Mouse (Mus musculus): Measurements from ENCODE around the gene Trpm2. TPM values are rescaled to one million over a fixed set of nuclear protein-coding genes. Genes with fewer than 3 reads are reported as not detected.

Trpm2 gene
- polyA plus RNA-seq, 1 experiment from 2014 or later = 2.8 TPM

GRCm38 (mm10) chr10:78007203-78007602, 36.8 kb upstream of the Trpm2 start:
- H3K9me3 ChIP-seq = no peaks in the 10 kb centered on the region
- 44% methylated on average over 7 of the region's 7 CpGs for WGBS
- H3K4me1 ChIP-seq = peaks cover 28% of the 10 kb centered on the region
- no peak for ATAC-seq (replicated peaks)
- no peaks in the 10 kb centered on the region for H3K27me3 ChIP-seq
- H3K4me3 ChIP-seq = no peak overlapping the region
- H3K27ac ChIP-seq (replicated peaks) = no peak overlapping the region
- no peaks in the 10 kb centered on the region for H3K36me3 ChIP-seq
- H3K9ac ChIP-seq (replicated peaks) = no peak overlapping the region
- peak overlapping the region; percentile 81; the same call in 1 of the 2 replicates for H3K4me2 ChIP-seq (replicated peaks)

GRCm38 (mm10) chr10:78005791-78006438, 35.6 kb upstream of the Trpm2 start:
- no peak overlapping the region for H3K4me2 ChIP-seq (replicated peaks)
- peaks cover 4% of the 10 kb centered on the region; the same call in 1 of the 2 replicates for H3K36me3 ChIP-seq
- no peak for ATAC-seq (replicated peaks)
- WGBS = 93% methylated on average over 4 of the region's 4 CpGs
- H3K4me1 ChIP-seq = peaks cover 28% of the 10 kb centered on the region
- H3K9me3 ChIP-seq = no peaks in the 10 kb centered on the region
- no peak overlapping the region for H3K9ac ChIP-seq (replicated peaks)
- no peaks in the 10 kb centered on the region for H3K27me3 ChIP-seq
- H3K4me3 ChIP-seq = no peak overlapping the region
- no peak overlapping the region for H3K27ac ChIP-seq (replicated peaks)

- Histone ChIP-seq H3K27me3 (no peaks in the 10 kb centered on the region), H3K4me2 (replicated peaks) (no peak overlapping the region), H3K36me3 (peaks cover 16% of the 10 kb centered on the region), H3K9me3 (no peaks in the 10 kb centered on the region), H3K9ac (replicated peaks) (no peak overlapping the region), H3K4me1 (peaks cover 28% of the 10 kb centered on the region), H3K4me3 (no peak overlapping the region), H3K27ac (replicated peaks) (no peak overlapping the region)
- no peak for ATAC-seq (replicated peaks)
- WGBS = 86% methylated on average over 3 of the region's 3 CpGs
Observed at GRCm38 (mm10) chr10:78004479-78005100, 34.2 kb upstream of the Trpm2 start.

- peaks cover 10% of the 10 kb centered on the region for H3K4me1 ChIP-seq
- H3K9ac ChIP-seq (replicated peaks) = no peak overlapping the region
- 0 out of 2 replicates have a peak overlapping the region, but pooled peaks have one; percentile 15 for H3K27ac ChIP-seq (replicated peaks)
- no peak overlapping the region for H3K4me2 ChIP-seq (replicated peaks)
- no peaks in the 10 kb centered on the region for H3K27me3 ChIP-seq
- no peaks in the 10 kb centered on the region for H3K9me3 ChIP-seq
- H3K4me3 ChIP-seq = no peak overlapping the region
- 95% methylated on average over 2 of the region's 2 CpGs for WGBS
- H3K36me3 ChIP-seq = peaks cover 32% of the 10 kb centered on the region
- no peak for ATAC-seq (replicated peaks)
Observed at GRCm38 (mm10) chr10:78002316-78002715, 32.0 kb upstream of the Trpm2 start.

- H3K4me3 ChIP-seq = no peak overlapping the region
- peaks cover 5% of the 10 kb centered on the region for H3K4me1 ChIP-seq
- H3K9ac ChIP-seq (replicated peaks) = no peak overlapping the region
- H3K27me3 ChIP-seq = no peaks in the 10 kb centered on the region
- H3K9me3 ChIP-seq = no peaks in the 10 kb centered on the region
- WGBS = 71% methylated on average over 11 of the region's 11 CpGs
- no peak overlapping the region for H3K4me2 ChIP-seq (replicated peaks)
- no peak for ATAC-seq (replicated peaks)
- H3K36me3 ChIP-seq = peaks cover 34% of the 10 kb centered on the region
- H3K27ac ChIP-seq (replicated peaks) = 0 out of 2 replicates have a peak overlapping the region, but pooled peaks have one; percentile 15
Observed at GRCm38 (mm10) chr10:78001796-78002195, 31.4 kb upstream of the Trpm2 start.

GRCm38 (mm10) chr10:78000200-78000599, 29.8 kb upstream of the Trpm2 start:
- ATAC-seq (replicated peaks) = no peak
- H3K4me3 ChIP-seq = no peak overlapping the region
- WGBS = 87% methylated on average over 5 of the region's 5 CpGs
- H3K27ac ChIP-seq (replicated peaks) = no peak overlapping the region
- H3K4me1 ChIP-seq = no peaks in the 10 kb centered on the region
- H3K4me2 ChIP-seq (replicated peaks) = no peak overlapping the region
- H3K9me3 ChIP-seq = no peaks in the 10 kb centered on the region
- no peaks in the 10 kb centered on the region for H3K27me3 ChIP-seq
- H3K9ac ChIP-seq (replicated peaks) = no peak overlapping the region
- peaks cover 46% of the 10 kb centered on the region for H3K36me3 ChIP-seq

GRCm38 (mm10) chr10:77995639-77996038, 25.3 kb upstream of the Trpm2 start:
- H3K4me1 ChIP-seq = no peaks in the 10 kb centered on the region
- H3K27me3 ChIP-seq = no peaks in the 10 kb centered on the region
- H3K4me3 ChIP-seq = no peak overlapping the region
- ATAC-seq (replicated peaks) = no peak
- no peak overlapping the region for H3K27ac ChIP-seq (replicated peaks)
- H3K9ac ChIP-seq (replicated peaks) = no peak overlapping the region
- H3K36me3 ChIP-seq = peaks cover 70% of the 10 kb centered on the region
- H3K4me2 ChIP-seq (replicated peaks) = no peak overlapping the region
- WGBS = 90% methylated on average over 3 of the region's 3 CpGs
- no peaks in the 10 kb centered on the region for H3K9me3 ChIP-seq

- H3K27ac ChIP-seq (replicated peaks) = no peak overlapping the region
- no peaks in the 10 kb centered on the region for H3K27me3 ChIP-seq
- no peak overlapping the region for H3K4me3 ChIP-seq
- peaks cover 40% of the 10 kb centered on the region for H3K36me3 ChIP-seq
- H3K4me1 ChIP-seq = no peaks in the 10 kb centered on the region
- no peak overlapping the region for H3K4me2 ChIP-seq (replicated peaks)
- no peak for ATAC-seq (replicated peaks)
- 78% methylated on average over 5 of the region's 5 CpGs for WGBS
- no peak overlapping the region for H3K9ac ChIP-seq (replicated peaks)
- H3K9me3 ChIP-seq = no peaks in the 10 kb centered on the region
Observed at GRCm38 (mm10) chr10:77985775-77986174, 15.4 kb upstream of the Trpm2 start.

- Histone ChIP-seq H3K4me2 (replicated peaks) (no peak overlapping the region), H3K9ac (replicated peaks) (no peak overlapping the region), H3K4me3 (no peak overlapping the region), H3K27me3 (no peaks in the 10 kb centered on the region), H3K4me1 (no peaks in the 10 kb centered on the region), H3K9me3 (no peaks in the 10 kb centered on the region), H3K36me3 (peaks cover 34% of the 10 kb centered on the region), H3K27ac (replicated peaks) (no peak overlapping the region)
- peak; percentile 60 for ATAC-seq (replicated peaks)
- WGBS = 3% methylated on average over 4 of the region's 4 CpGs
Observed at GRCm38 (mm10) chr10:77984660-77985059, 14.3 kb upstream of the Trpm2 start.

GRCm38 (mm10) chr10:77978351-77979350, 8.3 kb upstream of the Trpm2 start, which contains the start of gene 1810043G02Rik:
Gene 1810043G02Rik (plus strand): TSS chr10:77978524.
- Histone ChIP-seq H3K9me3 (no peaks in the 10 kb centered on the region), H3K27ac (replicated peaks) (peak within 1 kb of the TSS; percentile 80), H3K27me3 (no peaks in the 10 kb centered on the region), H3K4me1 (peaks cover 13% of the 10 kb centered on the region), H3K9ac (replicated peaks) (peak within 1 kb of the TSS; percentile 90), H3K4me3 (peak within 1 kb of the TSS; percentile 74), H3K36me3 (peaks cover 5% of the 10 kb centered on the region; the same call in 1 of the 2 replicates), H3K4me2 (replicated peaks) (peak within 1 kb of the TSS; percentile 65)
- ATAC-seq (replicated peaks) = peak; percentile 97
- WGBS = under 1% methylated on average over 57 of the region's 57 CpGs

- 73% methylated on average over 8 of the region's 8 CpGs for WGBS
- no peak for ATAC-seq (replicated peaks)
- no peaks in the 10 kb centered on the region for H3K9me3 ChIP-seq
Observed at GRCm38 (mm10) chr10:77976458-77977150, 6.2 kb upstream of the Trpm2 start.

More at GRCm38 (mm10) chr10:77976458-77977150, 6.2 kb upstream of the Trpm2 start:
- H3K27ac ChIP-seq (replicated peaks) = no peak overlapping the region
- H3K36me3 ChIP-seq = peaks cover 5% of the 10 kb centered on the region; the same call in 1 of the 2 replicates
- no peaks in the 10 kb centered on the region for H3K27me3 ChIP-seq
- H3K4me1 ChIP-seq = peaks cover 13% of the 10 kb centered on the region
- H3K4me2 ChIP-seq (replicated peaks) = no peak overlapping the region
- H3K9ac ChIP-seq (replicated peaks) = no peak overlapping the region
- no peak overlapping the region for H3K4me3 ChIP-seq

Data from forebrain, embryonic 15.5 days (tissue).